Mouse (Mus musculus) retina, postnatal 7 days (tissue): ENCODE results near the gene H2afb3.
"Not testable (repeated sequence)": the region's sequence is repeated elsewhere in the genome, so short reads cannot be mapped to it uniquely, and the experiment has no call there.

ENCODE experiments used
- DNase-seq: peaks from one replicate; pipeline ENCODE4 v3.0.0-alpha.2; 2012; ENCODE audit warnings: low read depth, low spot score

H2afb3 gene

GRCm38 (mm10) chrX:120312995-120313394 is at the start of gene H2afb3:
Gene H2afb3, minus strand, starts transcription at chrX:120313095.
- DNase-seq = not testable (repeated sequence)

GRCm38 (mm10) chrX:120301469-120302175 is 11.3 kb downstream of the H2afb3 start:
- no peak for DNase-seq

DNA sequence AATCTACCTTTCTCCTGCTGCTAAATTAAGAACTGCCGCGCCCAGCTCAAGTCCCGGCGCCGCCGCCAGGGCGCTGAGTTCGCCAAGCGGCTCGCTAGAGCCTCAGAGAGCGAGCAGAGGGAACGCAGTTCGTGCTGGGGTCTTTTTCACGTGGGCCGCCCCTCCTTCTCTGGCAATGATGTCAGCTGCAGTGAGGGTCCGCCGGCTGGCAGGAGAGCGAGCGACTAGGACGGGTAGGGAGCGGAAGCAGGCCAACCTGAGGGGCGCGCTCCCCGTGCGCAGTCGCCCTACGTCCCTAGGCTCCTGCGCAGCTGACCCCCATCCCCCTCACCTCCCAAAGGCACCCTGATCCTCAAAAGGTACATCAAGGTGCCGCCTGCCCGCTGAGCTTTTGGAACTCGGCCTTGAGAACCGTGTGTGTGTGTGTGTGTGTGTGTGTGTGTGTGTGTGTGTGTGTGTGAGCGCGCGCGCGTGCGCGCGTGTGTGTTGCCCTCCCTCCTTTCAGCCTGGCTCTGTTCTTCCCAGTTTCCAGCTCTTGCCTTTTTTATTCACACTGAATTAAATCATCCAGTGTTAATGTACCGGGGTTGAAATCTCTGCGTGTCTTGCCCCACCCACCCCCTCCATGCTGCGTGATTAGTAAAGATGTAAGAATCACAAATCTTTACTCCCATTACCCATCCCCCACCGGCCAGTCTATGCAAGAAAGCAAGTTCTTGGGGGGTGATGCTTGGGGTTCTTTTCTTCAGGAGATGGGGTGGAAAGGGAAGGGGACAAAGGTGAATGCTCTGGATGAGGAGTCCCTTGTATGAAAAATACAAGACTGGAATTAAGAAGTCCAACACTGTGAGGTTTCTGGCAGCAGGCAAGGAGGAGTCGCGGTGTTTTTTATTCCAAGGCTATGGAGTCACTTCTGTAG is 19.8 kb downstream of the H2afb3 start:
- no peak for DNase-seq

- DNase-seq = no peak
These were observed 21.2 kb downstream of the H2afb3 start for GRCm38 (mm10) chrX:120291696-120292095.

- DNase-seq = no peak
These were observed 22.0 kb downstream of the H2afb3 start for GRCm38 (mm10) chrX:120290900-120291280.

- no peak for DNase-seq
These were observed 22.6 kb downstream of the H2afb3 start, which contains the start of gene Pcdh11x for GRCm38 (mm10) chrX:120290011-120290899. Gene Pcdh11x, plus strand, starts transcription at chrX:120290259.

DNA sequence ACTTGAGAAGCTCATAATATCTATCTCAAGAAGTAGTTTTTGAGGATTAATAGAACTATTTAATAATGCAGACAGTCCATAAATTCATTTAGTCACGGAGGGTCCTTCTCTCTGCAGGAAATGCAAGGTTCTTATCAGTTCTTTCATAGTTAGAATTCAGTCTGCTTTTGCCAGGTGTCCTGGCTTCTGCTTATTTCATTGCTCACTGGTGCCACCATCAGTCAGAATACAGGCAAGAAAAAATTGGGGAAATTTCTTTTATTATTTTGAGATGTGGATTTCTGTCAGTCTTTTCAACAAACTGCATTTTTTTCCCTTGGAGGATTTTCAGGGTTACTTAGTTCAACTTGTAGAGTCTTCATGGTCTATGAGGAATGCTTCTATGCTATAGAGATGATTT is 25.4 kb downstream of the H2afb3 start:
- no peak for DNase-seq

- DNase-seq = no peak
These were observed 27.4 kb downstream of the H2afb3 start for GRCm38 (mm10) chrX:120285522-120285921.
